Mouse (Mus musculus): ENCODE results near the gene Crip3. TPM values are rescaled to one million over a fixed set of nuclear protein-coding genes. Genes with fewer than 3 reads are reported as not detected.

Crip3 gene
- total RNA-seq (2021), result 1 to 10 TPM; 3.1 to 5.9 TPM

DNA sequence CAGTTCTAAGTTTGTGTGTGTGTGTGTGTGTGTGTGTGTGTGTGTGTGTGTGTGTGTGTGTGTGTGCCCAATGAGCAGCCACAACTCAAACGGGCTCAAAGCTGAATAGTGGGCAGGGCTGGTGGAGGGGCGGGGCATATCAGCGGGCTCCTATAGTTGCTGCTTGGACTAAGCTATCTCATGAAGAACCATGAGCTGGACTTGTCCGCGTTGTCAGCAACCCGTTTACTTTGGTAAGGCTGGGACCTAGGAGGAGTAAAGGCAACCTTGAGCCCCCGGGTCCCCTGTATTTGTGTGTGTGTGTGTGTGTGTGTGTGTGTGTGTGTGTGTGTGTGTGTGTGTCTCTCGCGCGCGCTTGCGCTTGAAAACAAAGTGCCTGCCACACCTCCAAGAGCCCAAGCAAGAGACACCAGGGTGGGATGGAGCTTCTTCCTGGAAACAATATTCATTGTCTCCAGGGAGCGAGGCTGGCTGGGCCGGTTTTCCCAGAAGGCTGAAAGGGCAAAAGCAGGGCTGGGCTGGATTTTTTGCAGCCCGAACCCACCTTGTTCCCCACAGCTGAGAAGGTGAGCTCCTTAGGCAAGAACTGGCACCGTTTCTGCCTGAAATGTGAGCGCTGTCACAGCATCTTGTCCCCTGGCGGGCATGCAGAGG, at the start of gene Crip3:
Crip3 (plus strand) TSS at position 166 of the 654 bp plus-strand sequence.
- intact Hi-C loops (cut with DNase I), result no loop called here
- DNase-seq (ENCODE audit: extremely low spot score in 1 of 2, low spot score in 2 of 2), result no peak

DNA sequence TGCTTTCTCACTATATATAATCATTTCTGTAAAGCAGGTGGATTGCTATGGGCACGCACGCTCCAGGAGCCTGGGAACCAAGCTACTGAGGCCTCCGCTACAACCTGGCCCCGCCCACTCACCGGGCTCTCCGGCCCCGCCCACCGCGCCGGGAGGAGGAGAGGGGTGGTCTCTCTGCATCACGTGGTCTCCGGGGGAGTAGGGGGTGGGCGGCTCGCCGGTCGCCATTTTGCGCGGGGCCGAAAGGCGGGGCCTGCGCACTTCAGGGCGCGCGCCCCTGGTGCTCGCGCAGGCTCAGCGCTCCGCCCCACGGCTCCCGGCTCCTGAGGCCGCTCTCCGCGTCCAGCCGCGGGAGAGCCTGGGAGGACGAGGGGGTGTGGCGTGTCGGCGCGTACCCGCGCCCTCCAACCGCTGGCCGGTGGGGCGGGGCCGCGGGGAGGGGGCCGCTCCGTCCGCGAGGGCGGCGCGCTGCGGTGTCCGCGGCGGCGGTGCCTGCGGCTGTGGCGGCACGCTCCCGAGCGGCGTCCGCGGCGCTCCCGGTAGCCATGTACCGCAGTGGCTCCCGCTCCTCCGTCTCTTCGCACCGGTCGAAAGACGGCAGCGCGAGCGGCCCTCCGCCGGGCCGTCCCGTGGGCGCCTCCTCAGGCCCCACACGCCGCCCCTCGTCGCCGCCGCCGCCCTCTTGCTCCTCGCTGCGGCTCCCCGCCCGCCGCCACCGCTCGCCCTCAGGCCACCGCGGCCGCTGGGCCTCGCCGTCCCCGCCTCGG, 45.2 kb upstream of the Crip3 start, which contains the start of gene Zfp318:
Zfp318 (plus strand) TSS at position 438 of the 767 bp plus-strand sequence.
- peak; percentile 95 to 98 for DNase-seq (ENCODE audit: extremely low spot score in 1 of 2, low spot score in 2 of 2)
- intact Hi-C loops (cut with DNase I), result loop anchor here (5.0 kb wide), 1 partner anchor 116 kb away; no protein-coding TSS in a partner anchor

DNA sequence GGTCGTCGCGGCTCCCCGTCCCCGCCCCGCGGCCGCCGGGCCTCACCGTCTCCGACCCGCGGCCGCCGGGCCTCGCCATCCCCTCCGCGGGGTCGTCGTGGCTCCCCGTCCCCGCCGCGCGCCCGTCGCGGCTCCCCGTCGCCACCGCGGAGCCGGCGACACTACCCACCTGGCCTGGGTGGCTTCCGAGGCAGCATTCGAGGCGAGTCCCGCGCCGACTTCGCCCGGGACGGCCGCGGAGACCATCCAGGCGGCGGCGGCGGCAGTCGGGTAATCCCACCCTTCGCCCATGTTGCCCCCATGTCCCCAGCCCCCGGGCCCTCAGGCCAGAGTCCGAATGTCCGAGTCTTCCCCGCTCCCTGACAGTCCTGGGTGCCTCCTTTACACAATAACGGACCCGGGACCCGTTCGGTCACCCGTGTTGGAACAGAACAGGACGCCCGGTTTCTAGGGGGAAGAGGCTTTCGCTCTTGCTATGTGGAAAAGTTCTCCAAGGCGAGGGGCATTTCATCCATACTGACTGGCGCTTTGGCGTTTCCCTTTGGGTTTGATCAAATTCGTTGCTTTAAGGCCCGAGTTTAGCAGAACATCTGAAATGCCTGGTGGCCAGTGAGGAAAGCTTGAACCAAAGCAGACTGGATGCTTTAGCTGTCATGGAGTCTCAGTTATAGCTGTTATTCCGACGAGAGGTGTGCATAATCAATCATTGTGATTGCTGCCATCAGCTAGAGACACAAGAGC, 44.5 kb upstream of the Crip3 start:
- intact Hi-C loops (cut with DNase I), result loop anchor here (5.0 kb wide), 1 partner anchor 117 kb away; no protein-coding TSS in a partner anchor
- DNase-seq (ENCODE audit: extremely low spot score in 1 of 2, low spot score in 2 of 2), result peak in 1 of 2 experiments; percentile 49

DNA sequence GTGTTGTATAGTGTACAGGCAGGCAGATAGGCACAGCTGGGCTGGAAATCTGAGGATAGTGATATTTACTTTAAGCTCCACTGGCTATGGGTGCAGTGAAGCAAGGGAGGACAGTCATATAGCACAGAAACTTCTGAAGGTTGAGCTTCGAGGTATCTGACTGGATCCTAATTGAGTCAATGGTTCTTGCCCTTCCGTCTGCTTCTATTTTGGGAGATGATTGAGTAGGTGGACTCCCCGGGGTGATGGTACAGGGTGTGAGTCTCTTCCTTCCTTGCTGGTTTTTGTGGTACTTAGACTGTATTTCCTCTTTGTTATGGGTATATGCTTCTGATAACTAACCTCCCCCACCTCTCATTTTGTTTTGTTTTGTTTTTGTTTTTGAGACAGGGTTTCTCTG, 40.5 kb upstream of the Crip3 start:
- intact Hi-C loops (cut with DNase I), result no loop called here
- no peak for DNase-seq (ENCODE audit: extremely low spot score in 1 of 2, low spot score in 2 of 2)

DNA sequence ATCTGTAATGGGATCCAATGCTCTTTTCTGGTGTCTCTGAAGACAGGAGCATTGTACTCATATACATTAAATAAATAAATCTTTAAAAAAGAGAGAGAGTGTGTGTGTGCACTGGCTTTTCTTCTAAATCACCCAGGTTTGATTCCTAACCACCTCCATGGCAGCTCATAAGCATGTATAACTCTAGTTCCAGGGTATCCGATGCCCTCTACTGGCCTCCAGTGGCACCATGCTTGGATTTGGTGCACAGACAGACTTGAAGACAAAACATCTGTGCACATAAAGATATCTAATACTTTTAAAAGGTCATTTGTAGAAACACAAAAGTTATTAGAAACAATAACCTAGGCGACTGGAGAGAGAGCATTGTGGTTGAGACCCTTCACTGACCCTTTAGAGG, 35.7 kb upstream of the Crip3 start:
- intact Hi-C loops (cut with DNase I), result no loop called here
- no peak for DNase-seq (ENCODE audit: extremely low spot score in 1 of 2, low spot score in 2 of 2)

DNA sequence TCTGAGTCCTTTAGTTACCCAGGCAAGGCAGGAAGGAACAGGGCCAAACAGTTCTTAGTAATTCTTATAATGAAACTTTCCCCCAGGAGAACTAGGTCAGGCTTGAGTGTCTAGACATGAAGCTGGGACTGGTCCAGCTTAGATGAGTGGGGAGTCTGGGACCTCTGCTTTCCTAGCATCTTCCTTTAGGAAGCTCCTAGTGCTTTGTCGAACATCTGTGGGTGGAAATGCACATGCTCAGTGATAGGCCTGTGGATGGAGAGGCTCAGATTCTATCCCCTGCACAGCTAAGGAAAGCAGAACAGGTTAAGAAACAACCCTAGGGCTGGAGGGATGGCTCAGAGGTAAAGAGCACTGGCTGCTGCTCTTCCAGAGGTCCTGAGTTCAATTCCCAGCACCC, 34.1 kb upstream of the Crip3 start:
- intact Hi-C loops (cut with DNase I), result no loop called here
- DNase-seq (ENCODE audit: extremely low spot score in 1 of 2, low spot score in 2 of 2), result no peak

DNA sequence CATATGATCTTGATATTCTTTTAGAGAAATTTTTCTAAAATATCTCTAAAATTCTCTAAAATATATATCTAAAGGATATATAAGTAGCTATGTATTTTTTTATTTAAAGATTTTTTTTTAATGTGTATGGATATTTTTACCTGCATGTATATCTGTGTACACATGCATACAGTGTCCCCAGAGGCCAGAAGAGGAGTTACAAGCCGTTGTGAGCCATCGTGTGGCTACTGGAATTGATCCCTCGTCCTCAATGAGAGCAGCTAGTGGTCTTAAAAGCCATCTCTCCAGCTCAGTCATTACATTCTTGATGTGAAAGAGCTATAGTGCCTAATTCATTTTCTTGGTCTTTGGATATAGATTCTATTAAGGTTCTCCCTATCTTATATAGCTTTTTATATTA, 20.2 kb upstream of the Crip3 start:
- DNase-seq (ENCODE audit: extremely low spot score in 1 of 2, low spot score in 2 of 2), result no peak
- intact Hi-C loops (cut with DNase I), result no loop called here

DNA sequence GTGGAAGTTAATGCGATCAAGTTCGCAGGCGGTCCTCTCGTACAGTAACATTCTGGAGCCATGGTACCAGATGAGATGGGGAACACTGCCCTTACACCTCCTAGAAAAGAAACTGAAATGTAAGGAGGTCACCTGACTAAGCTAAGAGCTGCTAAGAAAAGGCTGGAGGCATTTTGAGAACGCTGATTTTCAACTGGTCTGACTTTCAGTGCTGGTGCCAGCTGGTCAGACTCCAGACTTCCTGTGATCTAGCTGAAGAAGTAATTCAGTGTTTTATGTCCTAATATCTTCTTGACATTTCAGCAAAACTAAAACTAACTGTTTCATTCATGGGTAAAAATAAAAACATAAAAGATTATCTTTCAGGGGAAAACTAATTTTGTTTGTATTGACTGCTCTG, 10.1 kb upstream of the Crip3 start:
- DNase-seq (ENCODE audit: extremely low spot score in 1 of 2, low spot score in 2 of 2), result no peak
- intact Hi-C loops (cut with DNase I), result no loop called here

DNA sequence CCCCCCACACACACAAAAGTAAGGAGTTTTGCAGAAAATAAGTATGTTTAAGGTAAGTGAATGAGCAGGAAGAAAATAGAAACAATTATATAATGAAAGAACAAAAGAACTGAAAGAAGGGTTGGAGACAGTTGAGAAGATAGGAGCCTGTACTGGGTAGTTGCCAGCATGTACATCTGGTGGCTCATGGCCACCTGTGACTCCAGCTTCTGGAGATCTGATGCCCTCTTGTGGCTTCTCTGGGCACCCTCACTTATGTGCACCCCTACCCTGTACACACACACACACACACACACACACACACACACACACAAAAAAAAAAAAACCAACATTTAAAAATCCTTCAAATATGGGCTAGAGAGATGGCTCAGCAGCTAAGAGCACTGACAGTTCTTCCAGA, 9.0 kb upstream of the Crip3 start:
- DNase-seq (ENCODE audit: extremely low spot score in 1 of 2, low spot score in 2 of 2), result no peak
- intact Hi-C loops (cut with DNase I), result no loop called here

DNA sequence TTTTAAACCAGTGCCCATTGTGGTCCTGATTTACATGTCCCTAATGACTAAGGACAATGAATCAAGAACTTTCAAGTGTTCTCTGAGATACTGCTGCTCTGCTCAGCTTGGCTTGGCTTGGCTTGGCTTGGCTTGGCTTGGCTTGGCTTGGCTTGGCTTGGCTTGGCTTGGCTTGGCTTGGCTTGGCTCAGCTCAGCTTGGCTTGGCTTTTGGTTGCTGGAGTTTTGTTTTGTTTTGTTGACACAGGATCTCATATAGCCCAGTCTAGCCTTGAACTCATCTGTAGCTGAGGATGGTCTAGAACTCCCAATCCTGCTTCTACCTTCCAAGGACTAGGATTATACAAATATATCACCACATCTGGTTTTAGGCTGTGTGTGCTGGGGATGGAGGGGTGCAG, 2.2 kb upstream of the Crip3 start:
- no peak for DNase-seq (ENCODE audit: extremely low spot score in 1 of 2, low spot score in 2 of 2)
- intact Hi-C loops (cut with DNase I), result no loop called here

DNA sequence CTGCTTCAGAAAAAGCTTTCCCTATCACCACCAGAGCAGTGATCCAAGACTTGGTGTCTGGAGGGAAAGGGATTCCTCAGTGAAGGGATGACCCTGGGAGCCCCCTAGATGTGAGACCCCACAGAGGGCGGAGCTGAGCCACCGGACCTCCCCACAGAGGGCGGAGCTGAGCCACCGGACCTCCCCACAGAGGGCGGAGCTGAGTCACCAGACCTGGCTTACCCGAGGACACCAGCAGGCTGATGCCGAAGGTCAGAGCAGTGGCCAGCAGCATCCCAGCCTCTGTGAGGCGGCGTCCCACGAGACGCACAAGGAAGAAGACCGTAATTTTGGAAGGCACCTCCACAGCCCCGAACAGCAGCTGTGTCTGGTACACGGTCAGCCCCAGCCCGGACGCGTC, 4.9 kb downstream of the Crip3 start:
- intact Hi-C loops (cut with DNase I), result no loop called here
- DNase-seq (ENCODE audit: extremely low spot score in 1 of 2, low spot score in 2 of 2), result no peak

DNA sequence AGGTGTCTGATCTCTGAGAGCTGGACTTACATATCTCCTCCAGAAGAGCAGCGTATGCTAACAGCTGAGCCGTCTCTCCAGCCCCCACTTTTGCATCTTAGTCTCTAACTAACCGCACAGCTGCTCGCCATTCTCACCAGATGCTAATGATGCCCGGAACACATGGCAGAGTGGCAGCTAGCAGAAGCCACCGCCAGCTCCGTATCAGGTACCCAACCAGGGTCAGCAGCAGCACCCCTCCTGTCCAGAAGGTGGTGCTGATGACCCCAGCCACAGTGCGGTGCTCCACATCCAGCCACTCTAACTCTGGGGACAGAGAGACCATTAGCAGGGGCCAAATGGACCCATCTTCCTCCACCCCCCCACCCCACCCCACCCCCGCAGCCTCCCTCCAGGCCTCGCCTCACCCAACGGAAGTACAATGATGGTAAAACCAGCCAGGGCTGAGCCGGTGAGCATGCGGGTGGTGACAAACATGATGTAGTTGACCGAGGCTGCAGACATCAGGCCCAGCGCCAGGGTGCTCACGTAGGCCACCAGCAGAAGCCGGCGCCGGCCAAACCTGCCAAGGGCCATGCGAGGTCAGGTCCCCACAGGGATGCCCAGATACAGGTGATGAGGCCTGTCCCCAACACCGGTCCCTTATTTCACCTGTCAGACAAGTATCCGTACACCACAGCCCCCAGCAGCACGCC, 8.1 kb downstream of the Crip3 start:
- intact Hi-C loops (cut with DNase I), result no loop called here
- DNase-seq (ENCODE audit: extremely low spot score in 1 of 2, low spot score in 2 of 2), result no peak

DNA sequence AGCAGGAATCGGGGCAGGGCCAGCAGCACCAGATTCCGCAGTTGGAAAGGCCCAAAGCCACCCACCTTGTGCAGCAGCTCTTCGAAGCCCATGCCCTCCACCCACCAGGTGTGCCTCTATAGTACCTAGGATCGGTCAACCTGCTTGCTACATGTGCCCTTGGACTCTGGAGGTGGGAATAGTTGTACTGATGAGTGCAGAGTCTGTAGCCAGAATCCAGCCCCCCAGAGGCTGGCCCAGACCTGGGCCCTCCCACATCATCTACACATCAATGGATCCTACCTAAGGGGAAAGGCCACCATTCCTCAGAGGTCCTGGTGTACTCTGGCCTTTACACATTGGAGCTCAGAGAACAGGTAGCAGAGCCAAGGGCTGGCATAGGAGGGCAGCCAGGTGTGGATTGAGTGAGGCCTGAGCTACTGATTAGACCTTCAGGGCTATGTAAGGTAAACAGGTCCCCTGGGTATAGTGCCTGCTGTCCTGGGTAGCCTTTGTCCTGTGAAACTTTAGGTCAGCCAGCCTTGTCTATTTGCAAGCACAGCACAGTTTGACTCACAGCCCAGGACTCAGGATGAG, 9.7 kb downstream of the Crip3 start, which contains the start of gene Slc22a7:
Slc22a7 (minus strand) TSS at position 160 of the 576 bp plus-strand sequence.
- intact Hi-C loops (cut with DNase I), result no loop called here
- no peak for DNase-seq (ENCODE audit: extremely low spot score in 1 of 2, low spot score in 2 of 2)

DNA sequence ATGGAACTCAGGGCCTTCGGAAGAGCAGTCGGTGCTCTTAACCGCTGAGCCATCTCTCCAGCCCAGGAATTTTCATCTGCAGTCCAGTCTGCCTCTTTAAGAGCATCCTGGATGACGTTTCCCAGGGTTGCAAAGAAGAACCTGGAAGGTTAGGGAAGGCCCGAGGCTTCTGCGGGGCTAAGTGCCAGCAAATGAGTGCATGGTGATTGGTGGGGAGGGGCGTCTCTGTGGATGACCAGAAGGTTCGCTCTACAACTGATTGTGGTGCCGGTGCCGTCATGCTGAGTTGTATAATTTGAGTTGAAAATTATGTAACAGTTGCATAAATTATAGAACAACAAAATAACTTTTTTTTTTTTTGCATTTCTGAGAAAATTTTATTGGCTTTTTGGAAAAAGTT, 10.4 kb downstream of the Crip3 start:
- intact Hi-C loops (cut with DNase I), result no loop called here
- DNase-seq (ENCODE audit: extremely low spot score in 1 of 2, low spot score in 2 of 2), result no peak

DNA sequence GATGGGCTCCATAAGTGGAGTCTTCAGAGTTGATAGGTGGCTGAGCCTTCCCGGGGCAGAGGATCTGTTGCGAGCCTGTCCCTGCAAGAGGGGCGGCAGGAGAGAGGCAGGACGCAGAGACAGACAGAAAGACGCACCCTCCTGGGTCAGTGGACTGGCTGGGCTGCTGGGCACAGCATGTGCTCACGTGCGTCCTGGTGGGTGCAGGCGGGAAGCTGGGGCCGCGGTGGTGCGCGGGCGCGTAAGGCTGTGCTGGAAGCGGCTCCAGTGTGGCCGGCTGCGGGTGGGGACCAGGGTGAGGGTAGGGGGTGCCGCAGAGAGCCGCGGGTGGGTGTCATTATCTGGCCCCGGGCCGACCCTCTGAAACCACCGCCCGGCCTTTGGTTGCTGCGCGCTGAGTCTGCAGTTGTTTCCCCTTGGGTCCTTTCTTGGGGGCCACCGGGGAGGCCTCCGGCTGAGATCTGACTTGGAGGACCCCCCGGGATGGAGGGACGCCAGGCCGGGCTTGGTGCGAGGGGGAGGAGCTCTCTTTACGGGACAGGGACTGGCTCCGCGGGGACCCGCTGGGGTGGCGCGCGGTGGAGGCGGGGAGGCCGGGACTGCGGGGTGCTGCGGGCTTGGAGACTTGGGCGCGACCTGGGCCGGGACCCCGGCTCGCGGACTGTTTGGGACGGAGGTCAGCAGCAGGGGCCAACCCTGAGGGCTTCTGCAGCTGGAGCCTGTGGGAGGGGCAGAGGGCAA, 16.3 kb downstream of the Crip3 start:
- intact Hi-C loops (cut with DNase I), result no loop called here
- no peak for DNase-seq (ENCODE audit: extremely low spot score in 1 of 2, low spot score in 2 of 2)

DNA sequence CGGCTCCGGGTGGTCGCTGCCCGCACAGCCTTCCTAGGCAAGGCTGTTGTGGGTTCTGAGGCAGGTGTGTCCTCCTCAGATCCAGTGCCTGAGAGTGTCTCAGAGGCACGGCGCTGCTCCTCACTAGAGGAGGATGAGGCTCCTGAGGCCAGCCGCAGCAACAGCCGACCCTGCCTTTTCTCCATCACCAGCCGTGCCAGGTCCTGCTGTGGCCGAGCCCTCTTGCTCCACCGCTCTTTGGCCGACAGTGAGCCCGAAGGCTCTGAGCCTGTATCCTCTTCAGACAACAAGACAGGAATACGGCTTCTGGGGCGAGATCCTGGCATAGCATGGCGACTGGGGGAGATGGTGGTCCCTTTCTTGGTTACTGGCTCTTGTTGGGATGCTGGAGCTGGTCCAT, 17.5 kb downstream of the Crip3 start:
- intact Hi-C loops (cut with DNase I), result no loop called here
- no peak for DNase-seq (ENCODE audit: extremely low spot score in 1 of 2, low spot score in 2 of 2)

DNA sequence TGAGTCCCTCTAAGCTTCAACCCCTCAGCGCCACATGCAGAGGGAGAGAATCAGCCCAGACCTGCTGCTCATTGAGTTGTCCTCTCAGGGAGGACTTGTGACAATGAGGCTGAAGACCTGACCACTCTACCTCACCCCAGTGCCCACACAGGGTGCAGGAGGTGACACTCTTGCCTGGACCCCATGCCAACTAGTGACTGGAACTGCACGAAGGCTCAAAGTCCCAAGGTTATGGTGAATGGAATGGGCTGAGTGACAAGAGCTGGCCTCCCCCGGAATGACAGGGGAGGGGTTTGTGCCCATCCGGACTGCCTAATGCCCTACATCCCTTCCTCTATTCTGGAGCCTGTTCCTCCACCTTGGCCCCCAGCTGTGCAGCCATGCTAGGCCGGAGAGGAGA, 24.0 kb downstream of the Crip3 start:
- intact Hi-C loops (cut with DNase I), result no loop called here
- DNase-seq (ENCODE audit: extremely low spot score in 1 of 2, low spot score in 2 of 2), result no peak

DNA sequence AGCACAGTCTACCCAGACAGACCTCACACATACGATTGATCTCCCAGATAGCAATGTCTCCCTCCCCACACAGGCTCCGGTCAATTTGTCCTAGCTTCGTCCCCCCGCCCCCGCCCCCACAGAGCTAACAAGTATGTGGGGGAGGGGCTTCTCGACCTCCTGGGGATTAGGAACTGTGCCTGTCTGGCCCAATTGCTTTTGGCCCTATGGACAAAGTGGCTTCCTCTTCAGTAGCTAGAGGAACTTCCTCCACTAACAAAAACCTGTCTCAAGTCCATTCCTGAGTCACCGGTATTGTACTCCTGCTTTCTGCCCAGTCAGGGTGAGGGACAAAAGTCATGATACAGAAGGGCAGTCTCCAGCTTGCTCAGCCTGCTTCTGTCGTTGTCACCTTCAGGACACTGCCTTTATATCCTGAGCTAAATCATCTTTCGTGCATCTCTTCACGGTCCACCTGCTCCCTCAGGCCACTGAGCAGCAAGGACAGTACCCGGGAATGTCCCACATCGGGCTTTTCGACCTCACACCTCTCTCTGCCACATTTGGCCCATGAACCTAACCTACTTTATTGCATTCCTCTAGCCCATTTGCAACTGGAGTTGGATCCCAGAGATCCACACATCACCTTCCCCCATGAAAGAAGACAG, 24.7 kb downstream of the Crip3 start:
- intact Hi-C loops (cut with DNase I), result no loop called here
- no peak for DNase-seq (ENCODE audit: extremely low spot score in 1 of 2, low spot score in 2 of 2)

Measured in left cerebral cortex, postnatal 10 days (tissue).